Mouse (Mus musculus) gastrocnemius, adult 8-10 months (tissue): ENCODE data around the gene Dzip1. TPM values are rescaled to one million over a fixed set of nuclear protein-coding genes. Genes with fewer than 3 reads are reported as not detected.

ENCODE experiments used
- DNase-seq, 2 experiments: peaks; one replicate each; pipeline ENCODE4 v3.0.0; 2022; ENCODE audit warnings: low spot score in 2 of 2
- total RNA-seq, 4 experiments: library from RNA; stranded (reverse); gene quantifications; 2 replicates each; pipeline ENCODE4 v1.2.4; 2022

Dzip1 gene
- total RNA-seq, 4 experiments from 2014 or later = 1.4 to 1.7 (median 1.6) TPM

GRCm38 (mm10) chr14:118836145-118836544 lies 89.1 kb downstream of the Dzip1 start:
- DNase-seq = no peak

GRCm38 (mm10) chr14:118834313-118834712 lies 90.9 kb downstream of the Dzip1 start:
- no peak for DNase-seq

GRCm38 (mm10) chr14:118833241-118833640 lies 92.0 kb downstream of the Dzip1 start:
- DNase-seq = no peak

- DNase-seq = no peak
Observed at GRCm38 (mm10) chr14:118831597-118831996, 93.7 kb downstream of the Dzip1 start.

GRCm38 (mm10) chr14:118829331-118830095 lies 95.7 kb downstream of the Dzip1 start:
- DNase-seq = no peak

GRCm38 (mm10) chr14:118827283-118827904 lies 97.9 kb downstream of the Dzip1 start:
- DNase-seq = no peak

GRCm38 (mm10) chr14:118826346-118826745 lies 98.9 kb downstream of the Dzip1 start:
- no peak for DNase-seq

Other genes starting within 250 kb of the Dzip1 start
- 10 to 100 TPM in 2 of 4 experiments, 1 to 10 TPM in 2; 9.7 to 10.9 (median 10.2) TPM for gene Abcc4, start 219.2 kb downstream of the Dzip1 start, total RNA-seq
- not detected for gene Cldn10, start 137.6 kb downstream of the Dzip1 start, total RNA-seq
- gene Dnajc3, start 12.5 kb upstream of the Dzip1 start, total RNA-seq = 10 to 100 TPM; 15.9 to 21.0 (median 19.1) TPM
- 1 to 10 TPM; 6.6 to 8.7 (median 7.8) TPM for gene Uggt2, start 174.0 kb upstream of the Dzip1 start, total RNA-seq
- under 1 TPM in 1 of 4 experiments, not detected in 3; 0.27 TPM for gene Hs6st3, start 212.9 kb upstream of the Dzip1 start, total RNA-seq